Mouse (Mus musculus): ENCODE measurements around the gene Svopl.

DNA sequence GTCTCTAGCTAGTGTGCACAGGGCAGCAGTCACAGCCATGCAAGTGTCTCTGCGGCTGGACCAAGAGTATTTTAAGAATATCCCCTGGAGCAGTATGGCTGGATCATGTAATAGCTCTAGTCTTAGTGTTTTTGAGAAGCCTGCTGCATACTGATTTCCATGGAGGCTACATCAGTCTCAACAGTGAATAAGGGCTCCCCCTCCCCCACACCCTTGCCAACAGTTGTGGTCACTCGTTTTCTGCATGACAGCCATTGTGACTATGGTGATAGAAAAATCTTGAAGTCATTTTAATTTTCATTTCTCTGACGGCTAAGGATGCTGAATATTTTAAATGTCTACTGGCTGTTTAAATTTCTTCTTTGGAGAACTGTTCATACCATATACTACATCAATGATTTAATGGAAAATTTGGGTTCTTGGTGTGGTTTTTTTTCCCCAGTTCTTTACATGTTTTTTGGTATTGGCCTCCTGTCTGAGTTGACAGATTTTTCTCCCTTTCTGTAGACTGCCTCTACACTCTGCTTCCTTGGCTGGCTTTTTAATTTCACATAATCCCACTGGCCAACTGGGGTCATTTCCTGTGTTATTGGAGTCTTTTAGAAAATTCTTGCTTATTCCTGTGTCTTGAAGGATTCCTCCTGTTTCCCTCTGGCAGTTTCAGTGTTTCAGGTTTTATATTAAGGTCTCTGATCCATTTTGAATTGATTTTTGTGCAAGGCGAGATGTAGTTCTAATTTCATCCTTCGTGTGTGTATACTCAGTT lies 13.8 kb downstream of the Svopl start:
- TF ChIP-seq CTCF (IDR thresholded peaks at IDR 0.05; ENCODE audit: low read depth), result no peak
- TF ChIP-seq EP300 (optimal IDR thresholded peaks at IDR 0.05), result no peak

Measured in stomach, postnatal 0 days (tissue).